Mouse (Mus musculus) forebrain, postnatal 0 days (tissue): ENCODE data around the gene Plekha6. TPM values are rescaled to one million over a fixed set of nuclear protein-coding genes. Genes with fewer than 3 reads are reported as not detected.

Experiments used
- ATAC-seq: fragments of 200-750 bp; cut with Nextera tagmentation; 2 replicates; pipeline ENCODE4 v1.8.0; 2017; ENCODE audit warnings: mild to moderate bottlenecking, moderate library complexity
- DNase-seq: peaks from one replicate; pipeline ENCODE4 v3.0.0-alpha.2; 2015
- H3K27ac ChIP-seq: fragments of 300-500 bp; sonication (generic); 2 replicates; pipeline ENCODE4 v1.5.1; 2014; ENCODE audit warnings: low read depth, mild to moderate bottlenecking, antibody characterized with exemption, low read length, moderate library complexity, mixed read lengths
- H3K27me3 ChIP-seq: fragments of 300-500 bp; sonication (generic); 2 replicates; pipeline ENCODE4 v1.6.1; 2014; ENCODE audit warnings: mild to moderate bottlenecking, low read length, mixed read lengths; ENCODE audit not compliant: insufficient read depth
- H3K36me3 ChIP-seq: fragments of 300-500 bp; sonication (generic); 2 replicates; pipeline ENCODE4 v1.6.1; 2014; ENCODE audit warnings: mild to moderate bottlenecking, moderate library complexity; ENCODE audit not compliant: insufficient read depth
- H3K4me1 ChIP-seq: fragments of 300-500 bp; sonication (generic); 2 replicates; pipeline ENCODE4 v1.6.1; 2014; ENCODE audit warnings: antibody characterized with exemption; ENCODE audit not compliant: insufficient read depth
- H3K4me2 ChIP-seq: fragments of 300-500 bp; sonication (generic); 2 replicates; pipeline ENCODE4 v1.6.1; 2014; ENCODE audit warnings: low read depth, mild to moderate bottlenecking, moderate library complexity
- H3K4me3 ChIP-seq: fragments of 300-500 bp; sonication (generic); 2 replicates; pipeline ENCODE4 v1.5.1; 2014; ENCODE audit warnings: low read depth, low read length, mixed read lengths
- H3K9ac ChIP-seq: fragments of 300-500 bp; sonication (generic); 2 replicates; pipeline ENCODE4 v1.6.1; 2014; ENCODE audit warnings: mild to moderate bottlenecking
- H3K9me3 ChIP-seq: fragments of 300-500 bp; sonication (generic); 2 replicates; pipeline ENCODE4 v1.6.1; 2016; ENCODE audit warnings: low read length
- CTCF ChIP-seq: sonication (generic); IDR thresholded peaks from 2 replicates; pipeline ENCODE4 v1.5.1; 2016; ENCODE audit warnings: antibody characterized with exemption, control low read depth, low read depth
- WGBS: fragments of 180-500 bp; shearing (Covaris S2); extraction: QIAGEN DNeasy Blood & Tissue Kit; methylation state at CpG from one replicate; pipeline ENCODE4 v1.1.7; 2014; 5-methylcytosine and 5-hydroxymethylcytosine counted together
- polyA plus RNA-seq: library from polyadenylated mRNA; unstranded; fragments of >200 nt; fragmentation: Nextera tagmentation; extraction: Ambion mirVana; gene quantifications from 2 replicates; pipeline ENCODE4 v1.2.1, GENCODE M21; 2015
- total RNA-seq: library from RNA; depleted of rRNA; stranded (reverse); fragments of >200 nt; gene quantifications from 2 replicates; pipeline ENCODE4 v1.2.3, GENCODE M21; 2014

Gene Plekha6
- total and polyA plus RNA-seq, 2 experiments from 2014 or later = 5.7 to 28.6 TPM

DNA sequence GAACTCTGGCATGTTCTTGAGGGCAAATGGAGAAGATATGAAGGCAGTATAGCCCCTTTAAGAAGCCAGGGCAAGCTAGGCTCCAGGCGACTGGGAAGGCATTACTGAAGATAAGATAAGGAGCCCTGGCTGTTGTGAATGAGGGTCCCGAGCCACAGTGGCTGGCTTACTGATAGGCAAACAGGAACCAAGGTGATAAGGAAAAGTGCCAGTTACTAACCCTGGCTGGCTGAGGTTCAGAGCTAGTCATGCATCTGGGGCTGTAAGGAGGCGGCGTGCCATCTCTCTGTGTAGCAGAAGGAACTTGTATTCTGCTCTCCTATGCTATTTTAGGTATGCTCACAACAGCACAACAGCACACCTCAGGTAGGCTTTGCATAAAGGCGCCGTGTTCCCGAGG lies 80.7 kb downstream of the Plekha6 start:
- no peak overlapping the region for H3K9ac ChIP-seq
- H3K27me3 ChIP-seq = no peaks in the 10 kb centered on the region
- no peak overlapping the region for H3K4me2 ChIP-seq
- ATAC-seq (no peak), DNase-seq (no peak)
- H3K27ac ChIP-seq = no peak overlapping the region
- peaks cover 6% of the 10 kb centered on the region; the same call in 1 of the 2 replicates for H3K4me1 ChIP-seq
- H3K36me3 ChIP-seq = no peaks in the 10 kb centered on the region
- no peaks in the 10 kb centered on the region for H3K9me3 ChIP-seq
- TF ChIP-seq CTCF = no peak
- no peak overlapping the region for H3K4me3 ChIP-seq
- WGBS = 74% methylated on average over 7 of the region's 7 CpGs

DNA sequence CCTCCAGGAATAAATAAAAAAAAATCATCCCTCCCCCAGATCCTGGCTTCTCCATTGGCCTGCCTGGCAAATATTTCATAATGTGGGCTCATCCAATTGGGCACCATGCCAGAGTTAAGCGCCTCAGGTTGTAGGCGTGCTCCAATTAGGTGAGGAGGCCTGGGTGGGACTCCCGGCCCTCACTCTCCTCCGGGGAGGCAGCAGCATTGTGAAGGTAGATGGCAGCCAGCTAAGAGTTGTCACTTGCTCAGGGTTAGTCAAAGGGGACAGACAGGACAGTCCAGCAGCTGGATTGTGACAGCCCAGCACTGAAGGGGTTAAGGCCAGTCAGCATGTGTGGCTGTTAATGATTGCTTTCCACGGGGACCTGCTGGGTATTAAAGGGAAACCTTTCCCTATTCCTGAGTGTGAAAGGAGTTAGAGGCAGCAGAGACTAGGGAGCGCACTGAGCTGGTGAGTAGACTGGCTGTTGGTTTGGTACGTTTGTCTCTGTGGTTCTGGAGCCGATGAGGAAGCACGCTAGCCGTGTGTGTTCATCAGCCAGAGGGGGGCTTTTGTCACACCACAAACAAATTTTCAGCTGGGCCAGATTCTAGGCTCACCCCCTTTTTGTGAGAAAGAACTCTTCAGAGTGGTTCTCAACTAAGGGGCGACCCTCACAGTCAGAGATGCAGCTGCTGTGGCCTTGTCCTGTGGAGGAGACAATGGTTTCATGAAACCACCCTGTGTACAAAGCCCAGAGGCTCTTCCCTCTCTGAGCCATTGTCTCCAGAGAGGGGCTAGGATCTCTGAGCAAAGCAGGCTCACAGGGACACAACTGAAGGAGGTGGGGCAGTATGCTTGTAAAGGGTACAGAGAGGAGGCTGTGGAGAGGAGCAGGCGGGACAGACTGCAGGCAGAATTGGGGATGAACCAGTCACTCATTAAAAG lies 81.9 kb downstream of the Plekha6 start:
- Histone ChIP-seq H3K27me3 (no peaks in the 10 kb centered on the region), H3K4me1 (peaks cover 6% of the 10 kb centered on the region; the same call in 1 of the 2 replicates), H3K36me3 (no peaks in the 10 kb centered on the region), H3K27ac (no peak overlapping the region), H3K4me2 (no peak overlapping the region), H3K9me3 (no peaks in the 10 kb centered on the region), H3K9ac (no peak overlapping the region), H3K4me3 (no peak overlapping the region)
- no peak for TF ChIP-seq CTCF
- WGBS = 23% methylated on average over 12 of the region's 12 CpGs
- no peak for DNase-seq
- ATAC-seq = peak; percentile 34; the same call in 1 of the 2 replicates

DNA sequence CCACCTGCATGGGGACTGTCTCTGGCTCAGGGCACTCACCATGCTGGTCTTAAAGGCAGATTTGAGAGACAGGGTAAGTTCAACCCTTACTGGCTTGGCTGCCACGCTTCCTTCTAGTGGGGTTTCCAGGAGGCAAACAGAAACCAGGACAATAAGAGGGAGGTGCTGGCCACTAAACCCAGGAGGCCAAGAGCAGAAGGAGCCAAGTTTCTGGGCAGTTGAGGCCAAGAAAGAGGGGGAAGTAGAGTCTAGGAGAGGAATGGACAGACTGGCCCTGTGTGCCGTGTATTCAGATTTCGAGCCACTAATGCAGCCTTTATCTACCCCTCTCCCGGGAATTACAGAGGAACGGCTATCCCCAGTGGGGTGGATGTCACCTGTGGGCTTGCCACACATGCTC lies 83.2 kb downstream of the Plekha6 start:
- Histone ChIP-seq H3K27ac (no peak overlapping the region), H3K9me3 (no peaks in the 10 kb centered on the region), H3K4me1 (peaks cover 12% of the 10 kb centered on the region; the same call in 1 of the 2 replicates), H3K36me3 (no peaks in the 10 kb centered on the region), H3K4me3 (no peak overlapping the region), H3K27me3 (no peaks in the 10 kb centered on the region), H3K4me2 (no peak overlapping the region), H3K9ac (no peak overlapping the region)
- TF ChIP-seq CTCF = no peak
- ATAC-seq (no peak), DNase-seq (no peak)
- 74% methylated on average over 5 of the region's 5 CpGs for WGBS

DNA sequence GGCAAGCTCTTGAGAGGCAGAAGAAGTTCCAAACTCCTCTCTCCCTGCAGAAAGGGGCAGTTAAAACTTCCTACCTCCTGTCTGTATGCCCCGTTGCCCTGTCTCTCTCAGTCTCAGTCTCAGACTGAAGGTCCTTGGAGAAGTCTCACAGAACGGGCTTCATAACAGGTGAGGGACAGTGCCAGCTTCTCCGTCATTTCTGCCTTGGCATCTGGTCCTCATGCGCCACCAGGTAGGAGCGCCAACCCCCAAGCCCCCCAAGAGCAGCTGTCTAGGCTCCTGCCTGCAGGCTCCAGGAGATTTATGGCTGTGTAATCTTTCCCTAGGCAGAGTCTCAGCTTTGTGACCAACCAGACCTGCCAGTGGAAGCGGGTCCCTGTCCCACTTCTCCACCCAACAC lies 86.8 kb downstream of the Plekha6 start:
- TF ChIP-seq CTCF = no peak
- 93% methylated on average over 6 of the region's 6 CpGs for WGBS

DNA sequence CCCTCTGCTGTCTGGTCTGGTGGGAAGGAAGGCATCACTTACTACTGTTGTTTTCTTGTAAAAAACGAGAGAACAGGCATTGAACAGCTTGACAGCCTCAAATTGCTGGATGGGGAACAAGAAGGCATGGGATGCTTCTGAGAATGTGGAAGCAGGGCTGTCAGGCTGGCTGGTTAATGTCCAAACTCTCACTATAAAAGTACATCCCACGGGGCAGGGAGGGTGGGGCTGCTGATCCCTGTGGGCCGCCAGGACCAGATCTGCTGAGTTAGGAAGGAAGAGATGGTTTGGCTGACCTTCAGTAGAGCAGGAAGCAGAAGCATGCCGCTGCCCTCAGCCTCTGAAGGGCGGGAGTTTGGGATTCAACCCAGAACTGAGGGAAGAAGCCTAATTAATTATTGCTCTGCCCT lies 87.6 kb downstream of the Plekha6 start:
- no peaks in the 10 kb centered on the region for H3K27me3 ChIP-seq
- no peaks in the 10 kb centered on the region for H3K36me3 ChIP-seq
- H3K27ac ChIP-seq = peak overlapping the region; percentile 29; the same call in 1 of the 2 replicates
- 36% methylated on average over 5 of the region's 5 CpGs for WGBS
- DNase-seq (peak; percentile 51), ATAC-seq (no peak)
- H3K9ac ChIP-seq = no peak overlapping the region
- H3K4me2 ChIP-seq = no peak overlapping the region
- H3K9me3 ChIP-seq = no peaks in the 10 kb centered on the region
- peaks cover 14% of the 10 kb centered on the region; the same call in 1 of the 2 replicates for H3K4me1 ChIP-seq
- no peak overlapping the region for H3K4me3 ChIP-seq
- no peak for TF ChIP-seq CTCF

More for the DNA sequence above, 86.8 kb downstream of the Plekha6 start:
- Histone ChIP-seq H3K9me3 (no peaks in the 10 kb centered on the region), H3K4me3 (no peak overlapping the region), H3K27me3 (no peaks in the 10 kb centered on the region), H3K27ac (no peak overlapping the region), H3K4me1 (peaks cover 14% of the 10 kb centered on the region; the same call in 1 of the 2 replicates), H3K4me2 (no peak overlapping the region), H3K9ac (no peak overlapping the region), H3K36me3 (no peaks in the 10 kb centered on the region)
- DNase-seq (no peak), ATAC-seq (no peak)

DNA sequence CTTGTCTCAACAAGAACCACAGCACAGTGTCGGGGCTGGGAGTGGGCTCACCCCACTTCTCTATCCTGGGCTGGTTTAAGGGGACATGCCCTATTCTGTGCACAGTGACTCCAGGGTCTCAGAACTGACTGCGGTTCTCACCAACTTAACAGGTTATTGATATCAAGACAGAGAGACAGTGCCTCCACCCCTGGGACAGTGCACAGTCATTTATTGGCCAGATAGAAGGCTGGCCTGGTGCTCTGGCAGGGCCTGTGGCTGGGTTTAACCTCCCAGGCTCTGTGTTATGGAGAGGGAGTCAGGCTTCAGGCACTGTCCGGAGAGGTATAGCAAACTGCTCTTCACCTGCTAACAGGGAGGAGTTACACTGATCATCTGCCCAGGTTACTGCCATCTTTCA lies 88.2 kb downstream of the Plekha6 start:
- Histone ChIP-seq H3K27me3 (no peaks in the 10 kb centered on the region), H3K9me3 (no peaks in the 10 kb centered on the region), H3K4me3 (no peak overlapping the region), H3K4me2 (no peak overlapping the region), H3K4me1 (peaks cover 14% of the 10 kb centered on the region; the same call in 1 of the 2 replicates), H3K27ac (no peak overlapping the region), H3K36me3 (no peaks in the 10 kb centered on the region), H3K9ac (no peak overlapping the region)
- 92% methylated on average over 3 of the region's 3 CpGs for WGBS
- DNase-seq (no peak), ATAC-seq (no peak)
- TF ChIP-seq CTCF = no peak

DNA sequence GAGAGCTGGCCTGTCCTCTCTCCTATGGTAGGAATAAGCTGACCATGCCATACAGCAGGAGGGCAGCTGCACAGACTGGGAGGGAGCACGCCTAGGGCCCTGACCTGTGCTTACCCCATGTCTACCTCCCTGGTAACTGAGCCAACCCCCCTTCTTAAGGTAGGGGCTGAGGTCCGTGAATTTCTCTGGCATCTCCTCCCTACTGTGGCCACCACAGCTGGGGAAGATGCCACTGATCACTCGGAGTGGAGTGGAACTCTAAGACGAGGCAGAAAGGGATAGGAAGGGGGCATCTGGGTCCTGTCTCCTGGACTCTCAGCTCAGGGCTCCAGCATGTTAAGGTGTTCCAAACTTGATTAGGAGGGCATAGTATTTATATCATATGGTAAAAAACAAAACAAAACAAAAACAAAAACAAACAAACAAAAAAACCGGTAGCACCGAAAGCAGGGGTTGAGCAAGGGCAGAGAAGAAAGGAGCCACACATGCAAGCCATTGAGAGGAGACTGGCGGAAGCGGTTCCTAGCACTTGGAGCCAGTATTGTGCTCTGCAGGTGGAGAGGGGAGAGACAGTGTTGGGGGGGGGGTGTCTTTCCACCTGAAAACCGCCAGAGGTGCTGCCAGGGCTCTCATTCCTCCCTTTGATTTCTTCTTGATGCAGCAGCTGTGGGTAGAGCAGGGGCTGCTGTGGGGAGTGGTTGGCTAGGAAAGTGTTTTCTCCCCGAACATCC lies 89.0 kb downstream of the Plekha6 start:
- Histone ChIP-seq H3K27ac (no peak overlapping the region), H3K4me2 (no peak overlapping the region), H3K4me3 (no peak overlapping the region), H3K36me3 (no peaks in the 10 kb centered on the region), H3K4me1 (peaks cover 14% of the 10 kb centered on the region; the same call in 1 of the 2 replicates), H3K27me3 (no peaks in the 10 kb centered on the region), H3K9me3 (no peaks in the 10 kb centered on the region), H3K9ac (no peak overlapping the region)
- 59% methylated on average over 10 of the region's 10 CpGs for WGBS
- ATAC-seq (peak; percentile 55; the same call in 1 of the 2 replicates), DNase-seq (no peak)
- TF ChIP-seq CTCF = no peak
